Mouse (Mus musculus) c-Kit-positive CD71-negative TER-119-negative erythroid progenitor cells, embryonic 14.5 days (primary cell): ENCODE measurements around the gene Gm28778.
"Not testable (repeated sequence)": the region's sequence is repeated elsewhere in the genome, so short reads cannot be mapped to it uniquely, and the experiment has no call there.

Source experiments
- DNase-seq: peaks from one replicate; pipeline ENCODE4 v3.0.0-alpha.2; 2013; ENCODE audit warnings: low read depth

Gm28778 gene

GRCm38 (mm10) chr1:53296581-53297383 lies at the start of gene Gm28778, which contains the start of the genes Pms1 and Ormdl1:
Gm28778 (plus strand) TSS chr1:53297111.
Pms1 (minus strand) TSS chr1:53297018.
Ormdl1 (plus strand) TSS chr1:53297095.
- DNase-seq = peak; percentile 75

DNA sequence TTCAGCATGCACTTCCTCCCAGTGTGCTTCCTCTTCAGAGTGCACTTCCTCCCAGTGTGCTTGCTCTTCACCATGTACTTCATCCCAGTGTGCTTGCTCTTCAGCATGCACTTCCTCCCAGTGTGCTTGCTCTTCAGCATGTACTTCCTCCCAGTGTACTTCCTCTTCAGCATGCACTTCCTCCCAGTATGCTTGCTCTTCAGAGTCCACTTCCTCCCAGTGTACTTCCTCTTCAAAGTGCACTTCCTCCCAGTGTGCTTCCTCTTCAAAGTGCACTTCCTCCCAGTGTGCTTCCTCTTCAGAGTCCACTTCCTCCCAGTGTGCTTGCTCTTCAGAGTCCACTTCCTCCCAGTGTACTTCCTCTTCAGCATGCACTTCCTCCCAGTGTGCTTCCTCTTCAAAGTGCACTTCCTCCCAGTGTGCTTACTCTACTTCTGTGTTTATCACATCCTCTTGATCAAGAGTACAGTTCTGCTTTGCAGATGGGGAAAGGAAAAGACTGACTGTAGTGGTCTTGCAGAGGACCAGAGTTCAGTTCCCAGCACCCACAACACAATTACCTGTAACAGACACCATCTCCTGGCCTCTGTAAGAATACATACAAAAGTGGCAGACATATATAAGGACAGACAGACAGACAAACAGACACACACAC lies 31.8 kb upstream of the Gm28778 start:
- not testable (repeated sequence) for DNase-seq

DNA sequence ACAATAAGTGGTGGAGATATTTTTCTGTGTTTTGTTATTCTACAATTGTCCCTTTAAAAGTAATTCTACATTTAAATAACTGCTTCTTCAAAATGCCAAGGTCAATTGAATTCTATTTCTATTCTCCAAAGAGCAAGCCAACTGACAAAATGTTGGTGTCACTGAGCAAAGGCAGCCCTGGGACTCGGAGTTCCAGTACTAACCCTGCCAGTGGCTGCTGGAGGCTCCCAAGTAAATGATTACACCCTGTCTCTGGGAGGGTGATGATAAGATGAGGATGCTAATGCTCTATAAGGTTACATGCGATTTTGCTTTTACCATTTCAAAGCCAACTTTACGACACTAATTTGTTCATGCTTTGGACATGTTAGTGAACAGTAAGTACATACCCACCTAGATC lies 27.0 kb upstream of the Gm28778 start:
- DNase-seq = no peak

- DNase-seq = no peak
These were observed 24.3 kb upstream of the Gm28778 start for GRCm38 (mm10) chr1:53272646-53273045.

DNA sequence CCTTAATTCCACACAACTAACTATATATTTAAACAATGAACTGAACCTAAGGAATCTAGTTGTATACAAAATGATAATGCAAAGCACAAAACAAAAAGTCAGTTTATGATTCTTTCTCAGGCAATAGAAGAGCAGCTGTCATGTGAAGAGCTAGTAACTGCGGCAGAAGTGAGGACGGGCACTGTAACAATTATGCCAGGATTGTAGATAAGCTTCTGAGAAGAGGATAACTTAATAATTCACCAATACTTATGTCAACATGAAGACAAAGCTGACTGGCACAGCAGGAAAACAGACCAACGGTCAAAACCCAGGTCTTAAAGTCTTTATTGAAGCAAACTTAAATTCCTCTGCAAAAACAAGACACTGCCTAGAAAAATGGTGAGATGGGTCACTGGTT lies 5.7 kb upstream of the Gm28778 start:
- no peak for DNase-seq

- DNase-seq = no peak
These were observed 3.6 kb downstream of the Gm28778 start for GRCm38 (mm10) chr1:53300506-53300905.

- DNase-seq = peak; percentile 62
These were observed 16.4 kb downstream of the Gm28778 start, which contains the start of gene Osgepl1 for GRCm38 (mm10) chr1:53312989-53313967. Osgepl1 (plus strand) TSS chr1:53313624.

DNA sequence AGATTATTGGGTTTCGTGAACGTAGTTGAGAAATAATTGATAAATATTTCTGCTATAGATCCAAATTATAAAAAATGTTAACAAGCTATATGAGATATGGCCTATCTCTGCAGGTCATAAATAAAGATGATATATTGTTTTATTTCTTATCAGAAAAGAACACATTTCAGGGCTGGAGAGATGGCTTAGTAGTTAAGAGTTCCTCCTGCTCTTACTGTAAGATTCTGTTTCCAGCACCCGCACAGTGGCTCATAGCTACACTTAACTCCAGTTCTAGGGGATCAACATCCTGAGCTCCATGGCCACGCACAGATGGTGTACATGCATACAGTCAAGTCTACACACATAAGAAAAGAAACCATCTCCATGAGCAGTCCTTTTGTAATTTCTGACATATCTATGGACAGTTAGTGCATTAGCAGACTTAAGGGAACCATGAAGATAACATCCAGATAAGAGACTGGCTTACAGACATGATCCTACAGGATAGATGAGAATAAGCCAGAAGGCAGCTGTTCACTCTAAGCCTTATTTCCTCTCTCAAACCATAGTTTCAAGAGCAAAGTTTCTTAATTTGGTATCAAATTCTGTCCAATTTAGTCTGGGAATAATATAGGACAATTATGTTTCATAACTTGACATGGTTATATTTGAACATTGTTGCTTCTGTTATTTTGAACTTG lies 24.9 kb downstream of the Gm28778 start:
- no peak for DNase-seq

DNA sequence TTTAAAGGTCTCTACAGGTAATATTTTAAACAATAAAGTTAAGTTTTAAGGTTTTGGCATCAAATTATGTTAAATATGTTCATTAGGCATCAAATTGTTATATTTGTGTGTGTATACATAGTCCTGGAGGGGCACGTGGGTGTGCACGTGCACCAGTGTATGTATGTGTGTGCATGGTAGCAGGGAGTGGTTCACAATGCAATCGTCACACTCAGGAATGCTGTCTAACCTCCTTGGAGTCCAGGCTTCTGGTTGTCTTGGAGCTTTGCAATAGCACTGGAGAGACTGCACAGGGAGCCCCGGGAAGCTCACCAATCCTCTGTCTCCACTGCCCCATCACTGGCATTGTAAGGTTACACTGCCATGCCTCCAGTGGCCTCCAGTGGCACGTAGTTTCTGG lies 26.3 kb downstream of the Gm28778 start:
- no peak for DNase-seq

DNA sequence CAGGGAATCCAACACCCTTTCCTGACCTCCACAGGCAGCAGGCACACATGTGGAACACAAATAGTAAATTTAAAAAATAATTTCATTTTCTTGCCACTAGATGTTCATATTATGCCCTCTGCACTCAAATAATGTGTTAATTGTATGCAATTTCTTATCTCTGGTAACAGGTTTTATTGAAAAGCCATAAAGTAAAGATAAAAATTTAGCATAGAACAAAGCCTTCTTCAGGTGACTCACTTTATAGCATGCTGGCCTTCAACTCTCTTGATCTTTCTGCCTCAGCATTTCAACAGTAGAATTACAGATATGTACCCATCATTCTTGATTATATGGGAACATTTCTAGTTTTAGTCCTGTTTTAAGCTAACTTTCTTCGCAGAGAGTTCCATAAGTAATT lies 27.4 kb downstream of the Gm28778 start:
- DNase-seq = no peak

- no peak for DNase-seq
These were observed 28.1 kb downstream of the Gm28778 start for GRCm38 (mm10) chr1:53324827-53325494.

- DNase-seq = not testable (repeated sequence)
These were observed 36.6 kb downstream of the Gm28778 start for GRCm38 (mm10) chr1:53333527-53333926.

- no peak for DNase-seq
These were observed 38.6 kb downstream of the Gm28778 start for GRCm38 (mm10) chr1:53335465-53335864.

GRCm38 (mm10) chr1:53337403-53337802 lies 40.5 kb downstream of the Gm28778 start:
- not testable (repeated sequence) for DNase-seq

DNA sequence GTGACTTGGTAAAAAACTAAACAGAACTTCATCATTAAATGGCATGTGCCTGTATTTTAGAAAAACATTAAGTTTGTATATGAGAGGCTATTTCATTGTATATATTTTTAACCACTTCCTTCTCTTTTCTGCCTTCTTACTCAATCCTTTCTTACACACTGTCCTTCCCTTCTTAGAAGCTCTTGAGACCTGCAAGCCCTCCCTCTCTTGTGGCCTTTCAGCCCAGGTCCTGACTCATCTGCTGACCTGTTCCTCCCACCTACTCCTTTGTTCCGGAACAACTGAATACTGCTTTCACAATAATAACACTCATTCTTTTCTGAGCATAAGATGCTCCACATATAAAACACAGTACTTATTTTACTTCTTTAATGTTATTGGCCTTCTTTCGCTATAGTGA lies 44.2 kb downstream of the Gm28778 start:
- DNase-seq = no peak

DNA sequence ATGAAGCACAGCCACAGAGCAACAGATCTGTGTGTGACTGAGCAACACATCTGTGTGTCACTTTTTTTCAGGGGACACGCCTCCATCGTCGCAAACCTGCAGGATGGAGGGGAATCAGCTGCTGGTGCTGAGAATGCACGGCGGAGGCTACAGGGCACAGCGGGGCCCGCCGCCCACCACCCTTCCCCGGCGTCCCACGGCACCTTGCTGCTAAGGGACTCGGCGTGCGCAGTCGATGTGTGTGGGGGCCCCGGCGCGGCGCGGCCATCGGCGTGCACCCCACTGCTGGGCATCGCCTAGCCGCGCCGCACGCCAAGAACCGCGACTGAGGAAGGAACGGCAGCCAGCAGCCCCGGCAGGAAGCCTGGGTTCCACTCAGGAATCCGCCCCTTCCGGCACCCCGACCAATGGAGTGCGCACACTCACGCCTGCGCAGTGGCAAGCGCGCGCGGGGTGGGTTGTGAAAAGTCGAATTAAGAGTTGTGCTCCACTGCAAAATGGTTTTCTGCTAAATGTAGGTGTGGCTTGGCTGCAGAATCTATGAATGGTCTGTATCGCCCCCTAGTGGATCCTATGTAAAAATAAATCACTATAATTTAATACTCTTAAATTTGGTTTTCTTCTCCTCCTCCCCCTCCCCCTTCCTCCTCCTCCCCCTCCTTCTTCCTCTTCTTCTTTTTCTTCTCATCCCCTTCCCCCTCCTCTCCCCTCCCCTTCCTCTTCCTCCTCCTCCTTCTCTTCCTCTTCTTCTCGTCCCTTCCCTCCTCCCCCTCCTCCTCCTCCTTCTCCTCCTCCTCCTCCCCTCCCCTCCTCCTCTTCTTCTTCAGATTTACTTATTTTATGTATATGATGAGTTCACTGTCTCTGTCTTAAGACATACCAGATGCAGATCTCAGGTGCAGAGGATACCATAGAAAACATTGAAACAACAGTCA lies 55.7 kb downstream of the Gm28778 start, which contains the start of the genes Asdurf, Gm28551 and Asnsd1:
Asdurf (minus strand) TSS at position 293 of the 935 bp plus-strand sequence.
Gm28551 (minus strand) TSS at position 341 of the 935 bp plus-strand sequence.
Asnsd1 (minus strand) TSS at position 426 of the 935 bp plus-strand sequence.
- DNase-seq = peak; percentile 92

DNA sequence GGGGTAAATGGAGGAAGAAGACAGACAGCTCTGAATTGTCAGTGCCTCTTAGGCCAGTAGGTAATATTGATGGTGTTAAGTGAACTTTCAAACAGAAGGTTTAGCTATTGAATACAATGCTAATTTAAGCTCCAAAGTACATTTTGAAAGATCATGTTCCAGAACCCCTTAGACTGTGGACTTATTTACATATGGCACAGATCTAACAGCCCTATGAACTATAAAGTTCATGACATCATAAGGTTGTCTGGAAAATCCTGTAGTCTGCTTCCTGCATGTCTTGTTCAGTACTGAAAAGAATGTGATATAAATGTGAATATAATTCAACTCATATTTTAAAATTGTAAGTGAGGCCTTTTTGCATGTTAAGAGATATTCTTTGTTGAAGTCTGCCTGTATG lies 62.1 kb downstream of the Gm28778 start:
- DNase-seq = no peak
